Mouse (Mus musculus) CH12.LX (cell line): ENCODE data around the gene Dbil5. TPM values are rescaled to one million over a fixed set of nuclear protein-coding genes. Genes with fewer than 3 reads are reported as not detected.

ENCODE experiments used
- DNase-seq: peaks from one replicate; pipeline ENCODE4 v3.0.0-alpha.2; 2013; ENCODE audit errors: extremely low read depth
- H3K27ac ChIP-seq: 2 replicates; pipeline ENCODE4 v1.5.1; 2012; ENCODE audit warnings: low read depth, mild to moderate bottlenecking, control low read depth, moderate library complexity; ENCODE audit not compliant: insufficient read depth
- H3K27me3 ChIP-seq: replicated peaks from 2 replicates; pipeline ENCODE3; 2012; ENCODE audit warnings: inconsistent platforms
- H3K36me3 ChIP-seq, 2 experiments: replicated peaks in 1 of 2; 2 replicates each; pipeline versions ENCODE3 to v1.6.1; 2012; ENCODE audit warnings: inconsistent platforms in 1 of 2, low read length in 1 of 2, mild to moderate bottlenecking in 1 of 2, mixed read lengths in 1 of 2, moderate library complexity in 1 of 2; ENCODE audit not compliant: control insufficient read depth in 1 of 2, insufficient read depth in 1 of 2
- H3K4me1 ChIP-seq, 2 experiments: 2 replicates each; pipeline ENCODE4 v1.6.1; 2012; ENCODE audit warnings: inconsistent platforms in 1 of 2, moderate library complexity in 1 of 2; ENCODE audit not compliant: insufficient read depth in 2 of 2, control insufficient read depth in 1 of 2
- H3K4me2 ChIP-seq: 2 replicates; pipeline ENCODE4 v1.6.1; 2012; ENCODE audit warnings: low read depth, mild to moderate bottlenecking, control low read depth; ENCODE audit not compliant: poor library complexity, insufficient read depth, severe bottlenecking
- H3K4me3 ChIP-seq, 3 experiments: fragments of 150-350 bp in 1 of 3; sonication (generic) in 1 of 3; replicated peaks in 1 of 3; 2 replicates each; pipeline versions ENCODE3 to v1.5.1; 2011 to 2012; ENCODE audit warnings: low read depth in 2 of 3, low read length in 2 of 3, mild to moderate bottlenecking in 2 of 3, moderate library complexity in 2 of 3, control low read depth in 1 of 3, improper control_type of control experiment in 1 of 3, inconsistent platforms in 1 of 3, mixed read lengths in 1 of 3; ENCODE audit not compliant: poor library complexity in 1 of 3
- H3K79me2 ChIP-seq: replicated peaks from 2 replicates; pipeline ENCODE4 v1.6.1; 2012; ENCODE audit warnings: mild to moderate bottlenecking, moderate library complexity; ENCODE audit not compliant: control insufficient read depth, poor library complexity, insufficient read depth, severe bottlenecking; ENCODE audit errors: extremely low read depth
- H3K9ac ChIP-seq: 2 replicates; pipeline ENCODE4 v1.6.1; 2012; ENCODE audit warnings: low read depth, mild to moderate bottlenecking, control low read depth, moderate library complexity; ENCODE audit not compliant: insufficient read depth
- H3K9me3 ChIP-seq: replicated peaks from 2 replicates; pipeline ENCODE3; 2012; ENCODE audit warnings: low read length, inconsistent platforms, mixed read lengths
- BHLHE40 ChIP-seq: IDR thresholded peaks from 2 replicates; pipeline ENCODE4 v1.6.1; 2011; ENCODE audit warnings: mild to moderate bottlenecking, low read depth, low read length, improper control_type of control experiment
- CHD1 ChIP-seq: IDR thresholded peaks from 2 replicates; pipeline ENCODE4 v1.6.1; 2012; ENCODE audit warnings: low read depth, low read length, improper control_type of control experiment, inconsistent platforms
- CTCF ChIP-seq, 2 experiments: IDR thresholded peaks in 1 of 2; conservative IDR thresholded peaks in 1 of 2; 2 replicates each; pipeline ENCODE4 v1.5.1; 2011 to 2012; ENCODE audit warnings: low read depth in 2 of 2, low read length in 2 of 2, improper control_type of control experiment in 1 of 2, inconsistent platforms in 1 of 2, mild to moderate bottlenecking in 1 of 2, moderate library complexity in 1 of 2
- E2F4 ChIP-seq: IDR thresholded peaks from 2 replicates; pipeline ENCODE4 v1.6.1; 2011; ENCODE audit warnings: low read depth, low read length, improper control_type of control experiment; ENCODE audit not compliant: insufficient replicate concordance
- ELF1 ChIP-seq: IDR thresholded peaks from 2 replicates; pipeline ENCODE4 v1.6.1; 2014; ENCODE audit warnings: low read depth, mild to moderate bottlenecking, inconsistent platforms, low read length, improper control_type of control experiment
- EP300 ChIP-seq: IDR thresholded peaks from 2 replicates; pipeline ENCODE4 v1.6.1; 2011; ENCODE audit warnings: low read length, improper control_type of control experiment
- GABPA ChIP-seq: IDR thresholded peaks from 2 replicates; pipeline ENCODE4 v1.6.1; 2012; ENCODE audit warnings: low read depth, low read length, improper control_type of control experiment, inconsistent platforms; ENCODE audit not compliant: insufficient replicate concordance
- IRF4 ChIP-seq: IDR thresholded peaks from 2 replicates; pipeline ENCODE4 v1.6.1; 2014; ENCODE audit warnings: low read depth, mild to moderate bottlenecking, inconsistent platforms, low read length, improper control_type of control experiment
- JUN ChIP-seq: IDR thresholded peaks from 2 replicates; pipeline ENCODE4 v1.6.1; 2011; ENCODE audit warnings: low read depth, mild to moderate bottlenecking, low read length, improper control_type of control experiment, moderate library complexity; ENCODE audit not compliant: insufficient read depth
- MAFK ChIP-seq: IDR thresholded peaks from 2 replicates; pipeline ENCODE4 v1.6.1; 2011; ENCODE audit warnings: low read length, improper control_type of control experiment; ENCODE audit not compliant: insufficient replicate concordance
- MEF2A ChIP-seq: IDR thresholded peaks from 2 replicates; pipeline ENCODE4 v1.6.1; 2014; ENCODE audit warnings: low read depth, mild to moderate bottlenecking, inconsistent platforms, low read length, improper control_type of control experiment, borderline replicate concordance
- MXI1 ChIP-seq: IDR thresholded peaks from 2 replicates; pipeline ENCODE4 v1.6.1; 2011; ENCODE audit warnings: mild to moderate bottlenecking, low read depth, low read length, improper control_type of control experiment
- MYC ChIP-seq: IDR thresholded peaks from 2 replicates; pipeline ENCODE4 v1.6.1; 2011; ENCODE audit warnings: low read depth, mild to moderate bottlenecking, improper control_type of control experiment, low read length
- NELFE ChIP-seq: IDR thresholded peaks from 2 replicates; pipeline ENCODE4 v1.6.1; 2011; ENCODE audit warnings: low read depth, low read length, improper control_type of control experiment
- RAD21 ChIP-seq: IDR thresholded peaks from 2 replicates; pipeline ENCODE4 v1.6.1; 2011; ENCODE audit warnings: low read depth, mild to moderate bottlenecking, low read length, improper control_type of control experiment, moderate library complexity
- RCOR1 ChIP-seq: conservative IDR thresholded peaks from 2 replicates; pipeline ENCODE4 v1.6.1; 2012; ENCODE audit warnings: low read depth, mild to moderate bottlenecking, inconsistent platforms, low read length, improper control_type of control experiment
- SIN3A ChIP-seq: IDR thresholded peaks from 2 replicates; pipeline ENCODE4 v1.6.1; 2012; ENCODE audit warnings: low read length, improper control_type of control experiment, inconsistent platforms
- TCF12 ChIP-seq: IDR thresholded peaks from 2 replicates; pipeline ENCODE4 v1.6.1; 2014; ENCODE audit warnings: low read depth, mild to moderate bottlenecking, inconsistent platforms, low read length, improper control_type of control experiment
- UBTF ChIP-seq: IDR thresholded peaks from 2 replicates; pipeline ENCODE4 v1.6.1; 2012; ENCODE audit warnings: low read depth, mild to moderate bottlenecking, inconsistent platforms, low read length, improper control_type of control experiment, moderate library complexity
- USF1 ChIP-seq: IDR thresholded peaks from 2 replicates; pipeline ENCODE4 v1.6.1; 2014; ENCODE audit warnings: low read depth, mild to moderate bottlenecking, inconsistent platforms, low read length, improper control_type of control experiment
- USF2 ChIP-seq: conservative IDR thresholded peaks from 2 replicates; pipeline ENCODE4 v1.6.1; 2011; ENCODE audit warnings: low read depth, low read length, improper control_type of control experiment
- dilution Hi-C: fragments of 300-500 bp; cut with MboI; formaldehyde crosslinking; loops from 2 replicates; pipeline ENCODE4 v1.14.3; 2020; ENCODE audit warnings: low sequenced_read_pairs; ENCODE audit not compliant: extremely low pct_unique_long_range_greater_than_20kb, extremely low pct_ligation_motif_present
- in situ Hi-C: fragments of 300-500 bp; cut with MboI; formaldehyde crosslinking; loops from 3 replicates; pipeline ENCODE4 v1.14.3; 2019; ENCODE audit warnings: low sequenced_read_pairs, low pct_ligation_motif_present, low pct_unique_long_range_greater_than_20kb, mixed read lengths
- polyA plus RNA-seq: library from polyadenylated mRNA; unstranded; fragments of >175 nt; gene quantifications from 2 replicates; pipeline ENCODE4 v1.2.1, GENCODE M21; 2012; ENCODE audit warnings: low read depth; ENCODE audit not compliant: insufficient read length
- total RNA-seq, 2 experiments: library from RNA; depleted of rRNA; stranded (reverse); fragments of 300-350 nt in 1 of 2; fragments of >200 nt in 1 of 2; gene quantifications; 2 replicates each; pipeline ENCODE4 v1.2.3; 2012 to 2014

Dbil5 gene
- total and polyA plus RNA-seq, 3 experiments: 1.4 to 1.6 TPM; not detected in 1

DNA sequence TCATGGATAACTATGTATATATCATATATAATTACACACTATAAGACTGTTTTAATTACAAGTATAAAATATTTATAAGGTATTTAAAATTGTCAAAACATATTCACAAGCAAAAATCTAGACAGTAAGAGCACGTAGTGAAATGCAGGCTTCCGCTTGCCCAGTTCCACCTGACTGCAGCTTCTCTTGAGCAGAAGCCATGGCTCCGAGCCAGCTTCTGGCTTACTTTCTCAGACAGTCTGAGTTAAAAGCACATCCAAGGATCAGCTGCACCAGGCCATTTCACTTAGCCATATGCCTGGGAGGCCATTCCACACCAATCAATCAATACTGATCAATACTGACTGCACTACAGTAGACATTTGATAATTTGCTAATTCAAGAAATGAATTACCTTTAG, 48.4 kb upstream of the Dbil5 start:
- in situ Hi-C loops (no loop called here), dilution Hi-C loops (no loop called here)
- H3K27me3 ChIP-seq: no peaks in the 10 kb centered on the region
- no peak overlapping the region for H3K9ac ChIP-seq
- H3K27ac ChIP-seq: no peak overlapping the region
- no peak for DNase-seq
- H3K36me3 ChIP-seq: peaks cover 24 to 69% of the 10 kb centered on the region in 2 experiments
- H3K9me3 ChIP-seq: no peaks in the 10 kb centered on the region
- H3K4me3 ChIP-seq: no peak overlapping the region
- no peak overlapping the region for H3K4me2 ChIP-seq
- peaks cover 3 to 13% of the 10 kb centered on the region in 2 experiments for H3K4me1 ChIP-seq
- H3K79me2 ChIP-seq: no peaks in the 10 kb centered on the region
- no peak for TF ChIP-seq GABPA
- no peak for TF ChIP-seq EP300
- TF ChIP-seq RAD21: no peak
- no peak for TF ChIP-seq E2F4
- TF ChIP-seq USF1: no peak
- TF ChIP-seq NELFE: no peak
- no peak for TF ChIP-seq MXI1
- TF ChIP-seq MYC: no peak
- TF ChIP-seq JUN: no peak
- no peak for TF ChIP-seq MEF2A
- TF ChIP-seq RCOR1: no peak

DNA sequence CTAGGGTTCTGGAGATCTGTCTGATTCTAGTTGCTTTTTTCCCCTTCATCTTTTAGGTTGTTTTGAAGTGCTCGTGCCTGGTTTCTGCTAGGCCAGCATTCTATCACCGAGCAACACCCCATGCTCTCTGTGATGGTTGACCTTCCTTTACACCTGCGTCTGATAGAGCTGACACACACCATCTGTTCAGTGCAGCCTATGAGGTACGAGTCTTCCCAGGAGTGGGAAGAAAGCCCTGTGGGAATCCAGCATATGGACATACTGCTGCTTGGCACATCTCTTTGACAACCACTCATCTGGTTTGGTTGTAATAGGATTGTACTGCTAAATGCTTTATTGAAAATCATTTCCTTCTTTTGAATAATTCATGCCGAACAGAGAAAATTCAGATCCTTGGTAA, 47.2 kb upstream of the Dbil5 start:
- H3K9ac ChIP-seq: no peak overlapping the region
- H3K4me3 ChIP-seq: no peak overlapping the region
- no peaks in the 10 kb centered on the region for H3K79me2 ChIP-seq
- no peaks in the 10 kb centered on the region for H3K27me3 ChIP-seq
- H3K4me1 ChIP-seq: peaks cover 3 to 13% of the 10 kb centered on the region in 2 experiments
- no peak overlapping the region for H3K27ac ChIP-seq
- no peaks in the 10 kb centered on the region for H3K9me3 ChIP-seq
- DNase-seq: no peak
- in situ Hi-C loops: no loop called here
- H3K4me2 ChIP-seq: no peak overlapping the region
- peaks cover 24 to 70% of the 10 kb centered on the region in 2 experiments for H3K36me3 ChIP-seq
- TF ChIP-seq IRF4 (no peak), CHD1 (no peak), CTCF (conservative IDR thresholded peaks at IDR 0.05 in 1 of 2, IDR thresholded peaks at IDR 0.05 in 1 of 2; ENCODE audit: low read depth in 2 of 2, low read length in 2 of 2) (no peak), RCOR1 (no peak), TCF12 (no peak), NELFE (no peak), MAFK (no peak), UBTF (no peak), GABPA (no peak), RAD21 (no peak), USF2 (no peak), BHLHE40 (no peak), ELF1 (no peak), SIN3A (no peak)
- dilution Hi-C loops: no loop called here
